ENCODE assay signal across 19 mouse cellular contexts in the genomic region with DNA sequence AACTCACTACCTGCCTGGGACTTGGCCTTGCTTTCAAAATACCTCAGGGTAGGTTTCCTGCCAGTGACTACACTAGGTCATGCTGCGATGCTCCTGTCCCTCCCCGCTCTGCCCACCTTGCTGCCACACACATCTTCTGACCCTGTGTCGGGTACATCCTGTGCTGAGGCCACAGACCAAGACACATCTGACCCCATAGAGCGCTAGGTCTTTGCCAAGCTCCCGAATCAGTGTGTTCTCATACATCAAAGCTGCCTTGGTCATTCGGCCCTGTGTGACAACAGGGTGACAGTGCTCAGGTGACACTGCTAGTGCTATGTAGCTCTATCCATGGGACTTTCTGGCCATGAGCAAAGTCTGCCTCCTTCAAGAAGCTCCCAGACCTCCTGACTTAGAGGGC. TPM values are rescaled to one million over a fixed set of nuclear protein-coding genes. Genes with fewer than 3 reads are reported as not detected.
"Had no signal": no experiment of that assay in that cellular context is flagged by ENCODE, and none has a peak within 500 bp of the region (broad histone marks: within the 10 kb centered on the region; RNA-seq: fewer than 3 reads in every experiment).

No protein-coding gene starts in this region.

- H3K27ac ChIP-seq: liver, embryonic 15.5 days; lung, embryonic 15.5 days; macrophage; midbrain, embryonic 13.5 days; midbrain, embryonic 15.5 days; neural tube, embryonic 12.5 days; stomach, embryonic 15.5 days; stomach, postnatal 0 days had no signal

- ATAC-seq: liver, postnatal 0 days; lung, postnatal 0 days; midbrain, embryonic 13.5 days; midbrain, embryonic 15.5 days had no signal

- H3K4me3 ChIP-seq: liver, embryonic 15.5 days; lung, embryonic 15.5 days; midbrain, embryonic 13.5 days; midbrain, embryonic 15.5 days; neural tube, embryonic 12.5 days; stomach, embryonic 15.5 days had no signal

- H3K27me3 ChIP-seq: lung, embryonic 15.5 days; midbrain, embryonic 13.5 days; midbrain, embryonic 15.5 days; neural tube, embryonic 12.5 days; stomach, embryonic 15.5 days had no signal

- H3K4me2 ChIP-seq: liver, embryonic 15.5 days; lung, embryonic 15.5 days; midbrain, embryonic 11.5 days; midbrain, embryonic 13.5 days; midbrain, embryonic 15.5 days; neural tube, embryonic 12.5 days; stomach, embryonic 15.5 days had no signal

- DNase-seq: liver, postnatal 0 days; lung, adult 2 months; lung, postnatal 14 days; lung, postnatal 36 days; right cerebral cortex, postnatal 14 days; thymus, adult 2 months; thymus, postnatal 25 days; thymus, postnatal 4 days had no signal

- H3K9me3 ChIP-seq: liver, embryonic 15.5 days; lung, embryonic 15.5 days; midbrain, embryonic 13.5 days; midbrain, embryonic 15.5 days; neural tube, embryonic 12.5 days; stomach, embryonic 15.5 days had no signal

- H3K9ac ChIP-seq: liver, embryonic 15.5 days; liver, postnatal 0 days; lung, embryonic 15.5 days; midbrain, embryonic 13.5 days; midbrain, embryonic 15.5 days; neural tube, embryonic 12.5 days; stomach, embryonic 15.5 days had no signal

RNA-seq across cellular contexts. Expression of a gene that starts 3.9 kb away (rescaled TPM):
- total RNA-seq: monocyte, adult 5-6 weeks had no signal
